Mouse (Mus musculus): ENCODE data around the gene Hist1h4n.
"Not testable (repeated sequence)": the region's sequence is repeated elsewhere in the genome, so short reads cannot be mapped to it uniquely, and the experiment has no call there.

The Hist1h4n gene

GRCm38 (mm10) chr13:21831418-21832394, at the start of gene Hist1h4n:
Gene Hist1h4n (minus strand): TSS chr13:21832196.
- DNase-seq (ENCODE audit: low spot score in 2 of 2) = peak; percentile 60 to 63

GRCm38 (mm10) chr13:21880735-21881134, 48.7 kb upstream of the Hist1h4n start:
- no peak for DNase-seq (ENCODE audit: low spot score in 2 of 2)

- DNase-seq (ENCODE audit: low spot score in 2 of 2) = not testable (repeated sequence)
Measured at GRCm38 (mm10) chr13:21865503-21865902, 33.5 kb upstream of the Hist1h4n start.

- DNase-seq (ENCODE audit: low spot score in 2 of 2) = no peak
Measured at GRCm38 (mm10) chr13:21861608-21862007, 29.6 kb upstream of the Hist1h4n start.

GRCm38 (mm10) chr13:21855698-21856162, 23.7 kb upstream of the Hist1h4n start:
- DNase-seq (ENCODE audit: low spot score in 2 of 2) = peak; percentile 15 to 32

GRCm38 (mm10) chr13:21855146-21855545, 23.1 kb upstream of the Hist1h4n start:
- peak; percentile 64 to 69 for DNase-seq (ENCODE audit: low spot score in 2 of 2)

GRCm38 (mm10) chr13:21852215-21852945, 20.4 kb upstream of the Hist1h4n start:
- no peak for DNase-seq (ENCODE audit: low spot score in 2 of 2)

- DNase-seq (ENCODE audit: low spot score in 2 of 2) = not testable (repeated sequence)
Measured at GRCm38 (mm10) chr13:21850696-21851095, 18.7 kb upstream of the Hist1h4n start.

- DNase-seq (ENCODE audit: low spot score in 2 of 2) = no peak
Measured at GRCm38 (mm10) chr13:21847883-21848282, 15.9 kb upstream of the Hist1h4n start.

GRCm38 (mm10) chr13:21846356-21846755, 14.4 kb upstream of the Hist1h4n start:
- DNase-seq (ENCODE audit: low spot score in 2 of 2) = not testable (repeated sequence)

GRCm38 (mm10) chr13:21840508-21840907, 8.5 kb upstream of the Hist1h4n start:
- DNase-seq (ENCODE audit: low spot score in 2 of 2) = not testable (repeated sequence)

- not testable (repeated sequence) for DNase-seq (ENCODE audit: low spot score in 2 of 2)
Measured at GRCm38 (mm10) chr13:21833461-21833860, 1.5 kb upstream of the Hist1h4n start, which contains the start of the genes Hist1h2ap and Hist1h2br. Gene Hist1h2ap (minus strand): TSS chr13:21833507. Gene Hist1h2br (plus strand): TSS chr13:21833743.

GRCm38 (mm10) chr13:21830344-21830743, 1.7 kb downstream of the Hist1h4n start:
- DNase-seq (ENCODE audit: low spot score in 2 of 2) = no peak

- no peak for DNase-seq (ENCODE audit: low spot score in 2 of 2)
Measured at GRCm38 (mm10) chr13:21828511-21828910, 3.5 kb downstream of the Hist1h4n start.

GRCm38 (mm10) chr13:21820082-21820890, 11.7 kb downstream of the Hist1h4n start:
- DNase-seq (ENCODE audit: low spot score in 2 of 2) = not testable (repeated sequence)

- not testable (repeated sequence) for DNase-seq (ENCODE audit: low spot score in 2 of 2)
Measured at GRCm38 (mm10) chr13:21812092-21812491, 19.9 kb downstream of the Hist1h4n start.

- peak; percentile 67 to 72 for DNase-seq (ENCODE audit: low spot score in 2 of 2)
Measured at GRCm38 (mm10) chr13:21811539-21811938, 20.5 kb downstream of the Hist1h4n start, which contains the start of gene Hist1h4m. Gene Hist1h4m (plus strand): TSS chr13:21811746.

- DNase-seq (ENCODE audit: low spot score in 2 of 2) = not testable (repeated sequence)
Measured at GRCm38 (mm10) chr13:21811074-21811473, 20.9 kb downstream of the Hist1h4n start.

GRCm38 (mm10) chr13:21810073-21810472, 21.9 kb downstream of the Hist1h4n start, which contains the start of the genes Hist1h2bq and Hist1h2ao:
Gene Hist1h2bq (minus strand): TSS chr13:21810197.
Gene Hist1h2ao (plus strand): TSS chr13:21810465.
- DNase-seq (ENCODE audit: low spot score in 2 of 2) = not testable (repeated sequence)

- not testable (repeated sequence) for DNase-seq (ENCODE audit: low spot score in 2 of 2)
Measured at GRCm38 (mm10) chr13:21803058-21803457, 28.9 kb downstream of the Hist1h4n start.

- not testable (repeated sequence) for DNase-seq (ENCODE audit: low spot score in 2 of 2)
Measured at GRCm38 (mm10) chr13:21797163-21797562, 34.8 kb downstream of the Hist1h4n start.

Data from spleen, postnatal 36 days (tissue).